Mouse (Mus musculus): ENCODE measurements at regions not wholly inside any gene's neighbourhood (a gene's known extent, or its start where the extent isn't known, plus 50 kb on each side); places are given as distances from the start of the nearest gene placed in this dataset.

- DNase-seq (ENCODE audit: low read depth, low spot score), result peak; percentile 74
Observed at GRCm38 (mm10) chr3:62159031-62159430, 179.1 kb upstream of the Arhgef26 start.

- no peak for DNase-seq (ENCODE audit: low read depth, low spot score)
Observed at GRCm38 (mm10) chr3:62170647-62171046, 167.5 kb upstream of the Arhgef26 start.

GRCm38 (mm10) chr3:62187807-62188509, 150.2 kb upstream of the Arhgef26 start:
- DNase-seq (ENCODE audit: low read depth, low spot score), result no peak

- DNase-seq (ENCODE audit: low read depth, low spot score), result peak; percentile 16
Observed at GRCm38 (mm10) chr3:62192466-62192865, 145.7 kb upstream of the Arhgef26 start.

- DNase-seq (ENCODE audit: low read depth, low spot score), result no peak
Observed at GRCm38 (mm10) chr3:62194421-62194820, 143.7 kb upstream of the Arhgef26 start.

- no peak for DNase-seq (ENCODE audit: low read depth, low spot score)
Observed at GRCm38 (mm10) chr3:62196679-62197078, 141.5 kb upstream of the Arhgef26 start.

GRCm38 (mm10) chr3:62215806-62216205, 122.3 kb upstream of the Arhgef26 start:
- peak; percentile 0 for DNase-seq (ENCODE audit: low read depth, low spot score)

- DNase-seq (ENCODE audit: low read depth, low spot score), result no peak
Observed at GRCm38 (mm10) chr3:62217335-62217734, 120.8 kb upstream of the Arhgef26 start.

- no peak for DNase-seq (ENCODE audit: low read depth, low spot score)
Observed at GRCm38 (mm10) chr3:62227697-62228096, 110.4 kb upstream of the Arhgef26 start.

GRCm38 (mm10) chr3:62228156-62228555, 110.0 kb upstream of the Arhgef26 start:
- no peak for DNase-seq (ENCODE audit: low read depth, low spot score)

- no peak for DNase-seq (ENCODE audit: low read depth, low spot score)
Observed at GRCm38 (mm10) chr3:62241031-62241430, 97.1 kb upstream of the Arhgef26 start.

GRCm38 (mm10) chr3:62271703-62272102, 66.4 kb upstream of the Arhgef26 start:
- DNase-seq (ENCODE audit: low read depth, low spot score), result no peak

- no peak for DNase-seq (ENCODE audit: low read depth, low spot score)
Observed at GRCm38 (mm10) chr3:62278279-62278678, 59.9 kb upstream of the Arhgef26 start.

- no peak for DNase-seq (ENCODE audit: low read depth, low spot score)
Observed at GRCm38 (mm10) chr3:62280960-62281359, 57.2 kb upstream of the Arhgef26 start.

Data from embryo, embryonic 11.5 days (tissue).